Mouse (Mus musculus) kidney, postnatal 14 days (tissue): ENCODE results near the gene Rbm34.
"Not testable (repeated sequence)": the region's sequence is repeated elsewhere in the genome, so short reads cannot be mapped to it uniquely, and the experiment has no call there.

Experiments used
- DNase-seq: peaks from one replicate; pipeline ENCODE4 v3.0.0; 2022; ENCODE audit warnings: mixed read lengths

Gene Rbm34

GRCm38 (mm10) chr8:126917179-126917905, 53.5 kb downstream of the Rbm34 start:
- DNase-seq, result peak; percentile 32

GRCm38 (mm10) chr8:126916611-126917010, 54.3 kb downstream of the Rbm34 start:
- no peak for DNase-seq

GRCm38 (mm10) chr8:126914609-126915375, 56.1 kb downstream of the Rbm34 start:
- DNase-seq, result peak; percentile 76

- DNase-seq, result not testable (repeated sequence)
Observed at GRCm38 (mm10) chr8:126914107-126914490, 56.8 kb downstream of the Rbm34 start.

- DNase-seq, result peak; percentile 76
Observed at GRCm38 (mm10) chr8:126913241-126914106, 57.4 kb downstream of the Rbm34 start.

- peak; percentile 65 for DNase-seq
Observed at GRCm38 (mm10) chr8:126909371-126909802, 61.5 kb downstream of the Rbm34 start.

GRCm38 (mm10) chr8:126908805-126909204, 62.1 kb downstream of the Rbm34 start:
- peak; percentile 32 for DNase-seq

GRCm38 (mm10) chr8:126907968-126908367, 62.9 kb downstream of the Rbm34 start:
- DNase-seq, result peak; percentile 54

GRCm38 (mm10) chr8:126907374-126907773, 63.5 kb downstream of the Rbm34 start:
- DNase-seq, result peak; percentile 39

GRCm38 (mm10) chr8:126905387-126905786, 65.5 kb downstream of the Rbm34 start:
- no peak for DNase-seq

- no peak for DNase-seq
Observed at GRCm38 (mm10) chr8:126903927-126904326, 66.9 kb downstream of the Rbm34 start.

GRCm38 (mm10) chr8:126903224-126903895, 67.5 kb downstream of the Rbm34 start:
- peak; percentile 73 for DNase-seq

- no peak for DNase-seq
Observed at GRCm38 (mm10) chr8:126901612-126902011, 69.3 kb downstream of the Rbm34 start.

GRCm38 (mm10) chr8:126901049-126901448, 69.8 kb downstream of the Rbm34 start:
- DNase-seq, result no peak
